19 mouse cellular contexts compared by ENCODE assay signal in the genomic region with DNA sequence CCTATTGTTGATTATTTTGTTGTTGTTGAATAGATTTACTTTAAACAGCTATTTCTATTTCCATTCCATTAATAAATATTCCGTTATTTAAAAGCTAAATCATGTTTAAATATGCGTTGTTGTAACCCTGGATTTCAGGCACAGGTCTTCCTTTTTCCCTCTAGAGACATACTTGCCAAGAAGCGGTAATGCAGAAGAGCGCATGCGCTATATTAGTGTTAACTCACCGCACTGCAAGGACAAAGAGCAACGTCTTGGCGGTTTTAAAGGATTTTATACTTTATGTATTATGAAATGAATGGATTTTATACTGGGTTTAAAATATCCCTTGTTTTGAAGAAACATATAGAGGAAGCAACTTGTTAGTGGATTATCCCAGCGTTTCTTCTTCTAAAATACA.
DNase-seq lines count a peak whose midpoint lies in the region; ATAC-seq lines count a peak whose summit lies in the region.
"Had no signal": no experiment of that assay in that cellular context is flagged by ENCODE, and none has a peak within 500 bp of the region (broad histone marks: within the 10 kb centered on the region; RNA-seq: fewer than 3 reads in every experiment).

No protein-coding gene starts in this region.

- H3K4me3 ChIP-seq in hindbrain, embryonic 13.5 days = no peak overlapping the region
- H3K4me3 ChIP-seq in hindbrain, embryonic 16.5 days (ENCODE audit: low read length) = no peak overlapping the region
- H3K4me3 ChIP-seq in midbrain, embryonic 14.5 days (replicated peaks; ENCODE audit: low read depth, low read length) = no peak overlapping the region
- H3K4me3 ChIP-seq: embryonic facial prominence, embryonic 12.5 days; forebrain, embryonic 15.5 days; heart, embryonic 15.5 days had no signal

- 75% methylated on average over 9 of the region's 9 CpGs for WGBS in hindbrain, embryonic 13.5 days
- 80% methylated on average over 9 of the region's 9 CpGs for WGBS in hindbrain, embryonic 16.5 days
- WGBS in midbrain, embryonic 14.5 days = 63% methylated on average over 9 of the region's 9 CpGs

- no peak overlapping the region for H3K9ac ChIP-seq in hindbrain, embryonic 13.5 days
- H3K9ac ChIP-seq in hindbrain, embryonic 16.5 days (ENCODE audit: low read depth, low read length) = no peak overlapping the region
- no peak overlapping the region for H3K9ac ChIP-seq in midbrain, embryonic 14.5 days (replicated peaks; ENCODE audit: low read length)
- H3K9ac ChIP-seq: embryonic facial prominence, embryonic 12.5 days; forebrain, embryonic 15.5 days; heart, embryonic 15.5 days had no signal

- no peak for ATAC-seq in hindbrain, embryonic 13.5 days (ENCODE audit: low FRiP score)
- ATAC-seq in hindbrain, embryonic 16.5 days = no peak
- no peak for ATAC-seq in midbrain, embryonic 14.5 days (ENCODE audit: low FRiP score, low TSS enrichment)
- ATAC-seq: inflammation-experienced regulatory T-cells, adult 6 months had no signal

- no peaks in the 10 kb centered on the region for H3K27me3 ChIP-seq in hindbrain, embryonic 13.5 days
- H3K27me3 ChIP-seq in hindbrain, embryonic 16.5 days (replicated peaks; ENCODE audit: control insufficient read depth, insufficient read depth, low read length) = no peaks in the 10 kb centered on the region
- no peaks in the 10 kb centered on the region for H3K27me3 ChIP-seq in midbrain, embryonic 14.5 days (ENCODE audit: control insufficient read depth, insufficient read depth, low read length)
- H3K27me3 ChIP-seq: embryonic facial prominence, embryonic 12.5 days; heart, embryonic 15.5 days had no signal

- H3K36me3 ChIP-seq in hindbrain, embryonic 13.5 days = no peaks in the 10 kb centered on the region
- no peaks in the 10 kb centered on the region for H3K36me3 ChIP-seq in hindbrain, embryonic 16.5 days (ENCODE audit: control insufficient read depth, insufficient read depth, low read length)
- H3K36me3 ChIP-seq in midbrain, embryonic 14.5 days (ENCODE audit: control insufficient read depth, insufficient read depth, low read length) = no peaks in the 10 kb centered on the region
- H3K36me3 ChIP-seq: embryonic facial prominence, embryonic 12.5 days; forebrain, embryonic 15.5 days; heart, embryonic 15.5 days had no signal

- peak; percentile 22 for DNase-seq in brain, adult 2 months (ENCODE audit: low read depth, low spot score)
- peak; percentile 75 for DNase-seq in midbrain, embryonic 14.5 days
- DNase-seq in retina, embryonic 14.5 days (ENCODE audit: low spot score) = peak; percentile 50
- DNase-seq in thymus, adult 18-20 months = no peak
- DNase-seq in cerebellum, adult 11 months = no peak
- DNase-seq: adrenal gland, postnatal 25 days; cerebellum, adult 11-12 months; cerebellum, adult 9-10 months; cerebellum, postnatal 25 days; gastrocnemius, postnatal 10 days; heart, adult 18-20 months; heart, postnatal 14 days had no signal

- peak overlapping the region; percentile 36; the same call in 1 of the 2 replicates for H3K27ac ChIP-seq in hindbrain, embryonic 13.5 days
- H3K27ac ChIP-seq in hindbrain, embryonic 16.5 days (ENCODE audit: low read depth, low read length) = no peak overlapping the region
- peak overlapping the region; percentile 74; the same call in 1 of the 2 replicates for H3K27ac ChIP-seq in midbrain, embryonic 14.5 days (replicated peaks; ENCODE audit: low read depth, low read length)
- H3K27ac ChIP-seq: embryonic facial prominence, embryonic 12.5 days; heart, embryonic 15.5 days had no signal

- no peak overlapping the region for H3K4me2 ChIP-seq in hindbrain, embryonic 13.5 days
- no peak overlapping the region for H3K4me2 ChIP-seq in hindbrain, embryonic 16.5 days (ENCODE audit: low read length)
- peak overlapping the region; percentile 25 for H3K4me2 ChIP-seq in midbrain, embryonic 14.5 days (ENCODE audit: low read length)
- H3K4me2 ChIP-seq: embryonic facial prominence, embryonic 12.5 days; forebrain, embryonic 15.5 days; heart, embryonic 11.5 days; heart, embryonic 15.5 days had no signal

- 0 out of 2 replicates have a peak, but pooled peaks cover 8% of the 10 kb centered on the region for H3K4me1 ChIP-seq in hindbrain, embryonic 13.5 days (replicated peaks)
- H3K4me1 ChIP-seq in hindbrain, embryonic 16.5 days (ENCODE audit: control insufficient read depth, insufficient read depth, low read depth, low read length) = no peaks in the 10 kb centered on the region
- H3K4me1 ChIP-seq in midbrain, embryonic 14.5 days (ENCODE audit: control insufficient read depth, insufficient read depth, low read length) = no peaks in the 10 kb centered on the region
- H3K4me1 ChIP-seq: embryonic facial prominence, embryonic 12.5 days; heart, embryonic 15.5 days had no signal

- H3K9me3 ChIP-seq in hindbrain, embryonic 13.5 days = no peaks in the 10 kb centered on the region
- H3K9me3 ChIP-seq in hindbrain, embryonic 16.5 days (ENCODE audit: control insufficient read depth, low read length) = no peaks in the 10 kb centered on the region
- no peaks in the 10 kb centered on the region for H3K9me3 ChIP-seq in midbrain, embryonic 14.5 days (ENCODE audit: control insufficient read depth, low read length)
- H3K9me3 ChIP-seq: embryonic facial prominence, embryonic 12.5 days; forebrain, embryonic 15.5 days; heart, embryonic 15.5 days had no signal

Comparison
In these comparisons a context has a peak if more than half of its experiments do, and no peak if none do; other contexts are left out.
1. DNase-seq: peak in brain, adult 2 months (single experiment), midbrain, embryonic 14.5 days (single experiment) and retina, embryonic 14.5 days (single experiment); none in thymus, adult 18-20 months (0 of 2) and cerebellum, adult 11 months (single experiment).